Mouse (Mus musculus) thymus, adult 2 months (tissue): ENCODE measurements at regions not wholly inside any gene's neighbourhood (a gene's known extent, or its start where the extent isn't known, plus 50 kb on each side); places are given as distances from the start of the nearest gene placed in this dataset.

Experiments
- CTCF ChIP-seq: fragments of 200-500 bp; IDR thresholded peaks from 2 replicates; pipeline ENCODE4 v1.5.1; 2012; ENCODE audit warnings: mild to moderate bottlenecking, control low read depth, low read length, moderate library complexity, borderline replicate concordance; ENCODE audit not compliant: control insufficient read depth, poor library complexity, insufficient read depth; ENCODE audit errors: extremely low read depth
- POLR2A ChIP-seq: fragments of 200-500 bp; IDR thresholded peaks from 2 replicates; pipeline ENCODE4 v1.6.1; 2012; ENCODE audit warnings: mild to moderate bottlenecking, low read length, control low read depth, moderate library complexity; ENCODE audit not compliant: control insufficient read depth, poor library complexity, insufficient read depth; ENCODE audit errors: extremely low read depth

- TF ChIP-seq CTCF (no peak), POLR2A (no peak)
These were observed 120.0 kb downstream of the Slc38a6 start for GRCm38 (mm10) chr12:73406556-73407087.
